Mouse (Mus musculus) embryo, embryonic 11.5 days (tissue): ENCODE measurements around the gene Iqsec1.

ENCODE experiments used
- DNase-seq: peaks from one replicate; pipeline ENCODE4 v3.0.0-alpha.2; 2012; ENCODE audit warnings: low read depth, low spot score

Gene Iqsec1

GRCm38 (mm10) chr6:90620791-90621583 lies 367.5 kb downstream of the Iqsec1 start:
- DNase-seq = no peak

DNA sequence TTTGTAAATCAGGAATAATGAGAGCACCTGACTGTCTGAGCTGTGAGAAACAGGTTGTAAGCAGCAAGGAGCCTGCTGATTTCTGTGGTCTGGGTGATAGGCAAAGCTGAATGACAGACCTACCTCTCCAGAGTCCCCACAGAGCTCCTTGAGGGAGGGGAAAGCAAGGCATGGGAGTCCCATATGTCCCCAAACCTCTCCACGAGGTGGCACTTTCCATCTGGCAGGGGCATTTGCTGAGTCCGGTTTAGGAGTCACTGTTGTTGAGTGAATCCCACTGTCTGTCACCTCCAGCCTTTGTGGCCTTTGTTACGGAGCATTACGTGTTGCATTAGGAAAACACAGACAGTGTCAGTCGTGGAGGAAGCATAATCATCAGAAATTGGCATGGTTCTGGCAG lies 368.5 kb downstream of the Iqsec1 start:
- no peak for DNase-seq

DNA sequence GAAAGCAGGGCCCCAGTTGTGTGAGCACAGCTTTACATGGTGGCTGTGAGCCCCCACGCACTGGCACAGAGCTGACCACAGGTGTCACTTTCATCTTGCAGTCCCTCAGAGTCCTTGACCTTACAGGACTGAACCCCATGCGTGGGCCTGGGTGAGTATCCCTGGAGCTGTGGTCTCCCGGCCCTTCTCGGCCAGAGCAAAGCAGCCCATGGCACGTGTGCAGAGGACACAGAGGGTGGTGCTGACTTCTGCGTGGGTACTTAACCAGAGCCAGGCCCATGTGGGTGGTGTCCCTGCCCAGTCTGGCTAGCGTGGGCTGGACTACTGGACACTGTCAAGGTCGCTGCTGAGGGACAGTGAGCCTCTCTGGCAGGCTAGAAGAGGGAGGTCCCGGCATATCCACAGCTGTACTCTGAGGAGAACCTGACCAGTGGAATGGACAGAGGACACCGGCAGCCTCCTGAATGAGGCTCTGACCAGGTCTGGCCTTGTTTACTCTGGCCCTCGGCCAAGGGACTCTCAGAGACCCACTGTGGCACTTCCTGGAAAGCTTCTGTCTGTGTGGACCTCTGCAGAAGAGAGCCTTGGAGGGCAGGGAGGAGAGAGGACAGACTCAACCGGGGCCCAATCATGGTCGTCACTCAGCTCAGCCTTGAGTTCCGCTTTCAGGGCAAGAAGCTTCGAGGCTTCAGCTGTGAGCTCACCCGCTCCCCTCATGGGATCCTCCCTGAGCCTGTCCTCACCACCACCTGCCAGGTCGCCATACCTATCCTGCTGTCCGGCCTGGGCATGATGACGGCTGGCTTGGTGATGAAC lies 369.5 kb downstream of the Iqsec1 start:
- no peak for DNase-seq

GRCm38 (mm10) chr6:90618274-90618673 lies 370.2 kb downstream of the Iqsec1 start:
- no peak for DNase-seq

DNA sequence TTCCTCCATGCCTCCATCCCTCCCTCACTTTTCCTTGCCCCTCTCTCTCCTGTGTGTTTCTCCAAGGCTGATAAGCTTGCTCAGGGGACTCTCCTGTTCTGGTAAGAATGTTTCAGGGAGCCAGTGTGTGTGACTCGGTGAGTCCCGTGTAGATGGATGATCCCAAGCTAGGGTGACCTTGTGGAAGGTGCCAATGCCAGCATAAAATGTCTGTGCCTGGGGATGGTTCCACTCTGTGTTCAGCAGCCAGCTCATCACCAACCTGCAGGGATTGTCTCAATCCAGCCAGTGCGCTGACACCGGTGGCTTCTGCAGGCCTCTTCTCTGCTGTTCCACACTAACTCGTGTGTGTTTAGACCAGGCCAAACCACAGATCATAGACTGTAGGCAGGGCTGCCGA lies 372.0 kb downstream of the Iqsec1 start:
- no peak for DNase-seq

DNA sequence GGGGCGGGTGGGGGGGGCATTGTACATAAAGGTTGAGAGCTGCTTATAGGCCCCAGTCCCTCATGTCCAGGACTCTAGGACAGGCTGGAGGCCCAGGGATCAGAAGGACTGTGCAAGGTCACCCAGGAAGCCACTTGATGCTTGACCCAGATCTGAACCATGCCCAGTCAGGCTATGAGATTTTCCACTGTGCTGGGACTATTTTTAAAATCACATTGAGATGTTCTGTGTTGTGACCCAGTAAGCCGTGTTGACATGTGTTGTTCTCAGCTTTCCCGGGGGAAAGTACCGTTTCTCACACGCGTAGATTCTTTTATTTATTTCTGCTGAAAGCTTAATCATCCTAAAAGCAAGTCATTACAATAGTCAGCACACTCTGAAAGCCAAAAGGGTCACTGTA lies 372.5 kb downstream of the Iqsec1 start:
- DNase-seq = no peak

GRCm38 (mm10) chr6:90615362-90615761 lies 373.1 kb downstream of the Iqsec1 start:
- DNase-seq = no peak

DNA sequence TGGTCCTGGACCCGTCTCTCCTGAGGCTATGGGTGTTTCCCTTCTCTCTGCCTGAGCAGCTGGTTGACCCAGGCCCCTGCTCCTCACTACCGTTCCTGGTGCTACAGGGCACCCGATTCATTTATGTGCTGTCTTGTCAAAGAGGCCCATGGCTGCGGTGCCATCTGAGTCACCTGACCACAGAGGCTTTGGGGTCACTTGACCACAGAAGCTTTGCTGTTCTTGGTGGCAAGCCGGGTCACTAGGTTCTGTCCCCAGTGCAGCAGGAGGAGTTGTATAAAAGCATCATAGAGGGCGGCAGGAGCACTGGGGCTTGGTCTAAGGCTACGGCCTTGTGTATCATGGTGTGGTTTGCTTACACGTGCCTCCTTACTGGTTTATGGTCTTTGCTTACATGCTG lies 375.2 kb downstream of the Iqsec1 start:
- DNase-seq = no peak

GRCm38 (mm10) chr6:90610248-90610647 lies 378.2 kb downstream of the Iqsec1 start:
- DNase-seq = no peak

DNA sequence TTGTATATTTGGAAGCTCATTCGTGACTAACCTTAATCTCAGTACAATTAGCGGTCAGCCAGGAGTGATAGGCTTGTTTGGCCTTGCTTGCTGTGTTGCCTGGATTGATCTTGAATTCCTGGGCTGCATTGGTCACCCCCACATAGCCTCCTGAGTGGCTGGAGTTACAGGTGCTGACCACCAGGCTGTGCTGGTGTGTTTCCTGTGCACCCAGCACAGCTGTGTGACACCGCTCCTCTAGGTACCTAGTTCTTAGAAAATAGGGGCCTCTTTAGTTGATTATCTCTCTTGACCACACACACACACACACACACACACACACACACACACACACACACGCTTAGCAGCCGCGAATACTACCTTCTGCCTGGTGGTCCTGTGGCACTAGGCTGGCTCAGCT lies 380.3 kb downstream of the Iqsec1 start:
- no peak for DNase-seq

- peak; percentile 59 for DNase-seq
Measured at GRCm38 (mm10) chr6:90607196-90607595, 381.3 kb downstream of the Iqsec1 start.

DNA sequence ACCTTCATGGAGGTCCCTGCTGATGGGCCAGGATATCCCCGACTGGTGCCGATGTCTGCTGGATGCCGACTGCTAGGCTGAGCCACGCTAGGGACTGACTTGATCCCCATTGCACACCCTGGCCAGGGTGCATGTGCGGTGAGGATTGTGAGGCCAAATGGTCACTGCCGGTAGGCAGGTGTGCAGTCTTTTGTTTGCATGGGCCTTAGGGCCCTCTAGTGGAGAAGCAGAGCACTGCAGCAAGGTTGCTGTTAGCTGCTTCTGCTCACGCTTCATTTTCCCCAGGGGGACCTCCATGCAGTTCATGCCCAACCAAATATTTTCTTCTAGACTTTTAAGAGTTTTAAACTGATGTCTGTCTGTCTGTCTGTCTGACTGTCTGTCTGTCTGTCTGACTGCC lies 381.9 kb downstream of the Iqsec1 start:
- peak; percentile 61 for DNase-seq
